Mouse (Mus musculus) gonadal fat pad, adult 2 months (tissue): ENCODE measurements at regions not wholly inside any gene's neighbourhood (a gene's known extent, or its start where the extent isn't known, plus 50 kb on each side); places are given as distances from the start of the nearest gene placed in this dataset.

Experiments used
- DNase-seq: peaks from one replicate; pipeline ENCODE4 v3.0.0-alpha.2; 2012; ENCODE audit warnings: low read depth

GRCm38 (mm10) chr16:25584337-25585069 is 99.1 kb upstream of the Trp63 start:
- no peak for DNase-seq

- no peak for DNase-seq
Measured at GRCm38 (mm10) chr16:25585070-25585454, 98.5 kb upstream of the Trp63 start.

- DNase-seq: no peak
Measured at GRCm38 (mm10) chr16:25585953-25586352, 97.6 kb upstream of the Trp63 start.

GRCm38 (mm10) chr16:25587879-25588347 is 95.7 kb upstream of the Trp63 start:
- DNase-seq: no peak

- no peak for DNase-seq
Measured at GRCm38 (mm10) chr16:25597435-25597834, 86.1 kb upstream of the Trp63 start.

- no peak for DNase-seq
Measured at GRCm38 (mm10) chr16:25603121-25603520, 80.4 kb upstream of the Trp63 start.

- no peak for DNase-seq
Measured at GRCm38 (mm10) chr16:25615229-25615628, 68.3 kb upstream of the Trp63 start.

GRCm38 (mm10) chr16:25615646-25616045 is 67.9 kb upstream of the Trp63 start:
- DNase-seq: no peak

GRCm38 (mm10) chr16:25618898-25619297 is 64.7 kb upstream of the Trp63 start:
- DNase-seq: no peak

- no peak for DNase-seq
Measured at GRCm38 (mm10) chr16:25622651-25623050, 60.9 kb upstream of the Trp63 start.

- DNase-seq: peak; percentile 99
Measured at GRCm38 (mm10) chr16:25623986-25624623, 59.5 kb upstream of the Trp63 start.

- no peak for DNase-seq
Measured at GRCm38 (mm10) chr16:25629750-25630149, 53.8 kb upstream of the Trp63 start.

- DNase-seq: no peak
Measured at GRCm38 (mm10) chr16:25631139-25631716, 52.3 kb upstream of the Trp63 start.
